Comparison of ENCODE assay signal across 14 mouse cellular contexts in the genomic region with DNA sequence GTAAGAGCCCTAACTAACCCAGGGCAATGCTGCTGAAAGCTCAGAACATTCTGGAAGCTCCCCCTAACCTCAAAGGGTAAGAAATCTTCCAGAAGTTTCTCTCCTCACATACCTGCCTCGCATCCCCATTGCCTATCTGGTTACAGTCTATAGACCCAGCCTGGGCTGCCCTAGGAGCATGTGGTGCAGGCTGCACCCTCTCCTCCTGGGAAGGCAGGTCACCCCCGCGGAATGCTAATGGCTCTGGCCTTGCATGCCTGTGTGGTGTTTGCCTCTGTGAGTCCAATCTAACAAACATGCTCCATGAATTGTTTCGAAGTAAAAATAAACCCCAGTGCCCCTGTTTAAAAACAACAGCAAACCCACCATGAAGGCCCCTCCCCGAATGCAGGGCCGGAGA.
DNase-seq lines count a peak whose midpoint lies in the region; ATAC-seq and TF ChIP-seq lines count a peak whose summit lies in the region.
"Had no signal": no experiment of that assay in that cellular context is flagged by ENCODE, and none has a peak within 500 bp of the region (broad histone marks: within the 10 kb centered on the region; RNA-seq: fewer than 3 reads in every experiment).

No protein-coding gene starts in this region.

- H3K4me1 ChIP-seq in midbrain, embryonic 10.5 days: peaks cover 82% of the 10 kb centered on the region
- no peaks in the 10 kb centered on the region; the same call in 1 of the 2 replicates for H3K4me1 ChIP-seq in midbrain, postnatal 0 days (ENCODE audit: insufficient read depth, low read length)
- peaks cover 35% of the 10 kb centered on the region for H3K4me1 ChIP-seq in forebrain, embryonic 16.5 days (replicated peaks; ENCODE audit: control insufficient read depth, insufficient read depth, low read length)
- H3K4me1 ChIP-seq in neural tube, embryonic 13.5 days (replicated peaks): peaks cover 45% of the 10 kb centered on the region
- H3K4me1 ChIP-seq in intestine, postnatal 0 days (replicated peaks; ENCODE audit: control insufficient read depth, insufficient read depth, low read length): no peaks in the 10 kb centered on the region

- H3K27me3 ChIP-seq in midbrain, embryonic 10.5 days (ENCODE audit: low read depth, poor library complexity, severe bottlenecking): peaks cover 46% of the 10 kb centered on the region
- no peaks in the 10 kb centered on the region for H3K27me3 ChIP-seq in midbrain, postnatal 0 days (ENCODE audit: insufficient read depth, low read length)
- no peaks in the 10 kb centered on the region for H3K27me3 ChIP-seq in forebrain, embryonic 16.5 days (replicated peaks; ENCODE audit: control insufficient read depth, insufficient read depth, low read length)
- peaks cover 54% of the 10 kb centered on the region for H3K27me3 ChIP-seq in neural tube, embryonic 13.5 days
- H3K27me3 ChIP-seq in intestine, postnatal 0 days (replicated peaks; ENCODE audit: control insufficient read depth, insufficient read depth, low read length): no peaks in the 10 kb centered on the region
- H3K27me3 ChIP-seq: embryonic facial prominence, embryonic 12.5 days had no signal

- no peak for TF ChIP-seq CTCF in midbrain, postnatal 0 days (IDR thresholded peaks at IDR 0.05)
- no peak for TF ChIP-seq CTCF in intestine, postnatal 0 days (IDR thresholded peaks at IDR 0.05; ENCODE audit: low read depth)

- H3K36me3 ChIP-seq in midbrain, embryonic 10.5 days: no peaks in the 10 kb centered on the region
- no peaks in the 10 kb centered on the region for H3K36me3 ChIP-seq in midbrain, postnatal 0 days (ENCODE audit: insufficient read depth, low read length)
- no peaks in the 10 kb centered on the region for H3K36me3 ChIP-seq in forebrain, embryonic 16.5 days (ENCODE audit: control insufficient read depth, insufficient read depth)
- no peaks in the 10 kb centered on the region for H3K36me3 ChIP-seq in neural tube, embryonic 13.5 days
- no peaks in the 10 kb centered on the region for H3K36me3 ChIP-seq in intestine, postnatal 0 days (ENCODE audit: control insufficient read depth, insufficient read depth)
- H3K36me3 ChIP-seq: embryonic facial prominence, embryonic 12.5 days; heart, embryonic 15.5 days had no signal

- WGBS in midbrain, embryonic 10.5 days: 64% methylated on average over 6 of the region's 6 CpGs
- 37% methylated on average over 6 of the region's 6 CpGs for WGBS in midbrain, postnatal 0 days
- WGBS in forebrain, embryonic 16.5 days: 26% methylated on average over 6 of the region's 6 CpGs
- 32% methylated on average over 6 of the region's 6 CpGs for WGBS in neural tube, embryonic 13.5 days
- WGBS in intestine, postnatal 0 days: 67% methylated on average over 6 of the region's 6 CpGs

- H3K9me3 ChIP-seq in midbrain, embryonic 10.5 days (replicated peaks): no peaks in the 10 kb centered on the region
- H3K9me3 ChIP-seq in midbrain, postnatal 0 days (ENCODE audit: low read length): no peaks in the 10 kb centered on the region
- no peaks in the 10 kb centered on the region for H3K9me3 ChIP-seq in forebrain, embryonic 16.5 days (ENCODE audit: control insufficient read depth, low read length)
- no peaks in the 10 kb centered on the region for H3K9me3 ChIP-seq in neural tube, embryonic 13.5 days
- H3K9me3 ChIP-seq in intestine, postnatal 0 days (ENCODE audit: control insufficient read depth): no peaks in the 10 kb centered on the region
- H3K9me3 ChIP-seq: embryonic facial prominence, embryonic 12.5 days; heart, embryonic 15.5 days had no signal

- peak overlapping the region; percentile 85 for H3K27ac ChIP-seq in midbrain, embryonic 10.5 days (replicated peaks)
- H3K27ac ChIP-seq in midbrain, postnatal 0 days (ENCODE audit: low read depth, low read length): no peak overlapping the region
- no peak overlapping the region; the same call in 1 of the 2 replicates for H3K27ac ChIP-seq in forebrain, embryonic 16.5 days (ENCODE audit: low read length)
- H3K27ac ChIP-seq in neural tube, embryonic 13.5 days (replicated peaks): peak overlapping the region; percentile 64
- no peak overlapping the region for H3K27ac ChIP-seq in intestine, postnatal 0 days (ENCODE audit: low read depth, low read length)
- H3K27ac ChIP-seq: embryonic facial prominence, embryonic 12.5 days; gastrocnemius, adult 2 months; heart, embryonic 15.5 days had no signal

- intact Hi-C loops in left cerebral cortex, postnatal 36 days (cut with DNase I): no loop called here

- no peak for ATAC-seq in midbrain, postnatal 0 days (ENCODE audit: low FRiP score)
- peak; percentile 52; the same call in 1 of the 2 replicates for ATAC-seq in forebrain, embryonic 16.5 days
- no peak for ATAC-seq in neural tube, embryonic 13.5 days (ENCODE audit: low read depth)
- no peak for ATAC-seq in intestine, postnatal 0 days

- peak; percentile 27 for DNase-seq in midbrain, embryonic 10.5 days (ENCODE audit: low spot score)
- no peak for DNase-seq in midbrain, postnatal 0 days (ENCODE audit: low spot score)
- peak; percentile 37 for DNase-seq in mesoderm, embryonic 11.5 days (ENCODE audit: low read depth, low spot score)
- no peak for DNase-seq in B cell, adult 2 months
- no peak for DNase-seq in left cerebral cortex, postnatal 36 days (ENCODE audit: low spot score in 2 of 2)
- DNase-seq: adrenal gland, postnatal 14 days; cerebellum, adult 2 months; gastrocnemius, adult 2 months; heart, adult 11 months had no signal

- H3K4me2 ChIP-seq in midbrain, postnatal 0 days (ENCODE audit: low read depth, low read length, poor library complexity, severe bottlenecking): no peak overlapping the region
- no peak overlapping the region for H3K4me2 ChIP-seq in forebrain, embryonic 16.5 days (ENCODE audit: low read length)
- no peak overlapping the region for H3K4me2 ChIP-seq in neural tube, embryonic 13.5 days
- no peak overlapping the region for H3K4me2 ChIP-seq in intestine, postnatal 0 days (replicated peaks; ENCODE audit: low read depth)
- H3K4me2 ChIP-seq: embryonic facial prominence, embryonic 12.5 days; heart, embryonic 15.5 days had no signal

- no peak overlapping the region for H3K9ac ChIP-seq in midbrain, postnatal 0 days (replicated peaks; ENCODE audit: low read length, poor library complexity, severe bottlenecking)
- H3K9ac ChIP-seq in forebrain, embryonic 16.5 days (replicated peaks; ENCODE audit: low read depth, low read length): no peak overlapping the region
- H3K9ac ChIP-seq in neural tube, embryonic 13.5 days: no peak overlapping the region
- no peak overlapping the region for H3K9ac ChIP-seq in intestine, postnatal 0 days (ENCODE audit: low read depth, low read length)
- H3K9ac ChIP-seq: embryonic facial prominence, embryonic 12.5 days; heart, embryonic 15.5 days had no signal

- H3K4me3 ChIP-seq in midbrain, embryonic 10.5 days: peak overlapping the region; percentile 16; the same call in 1 of the 2 replicates
- no peak overlapping the region for H3K4me3 ChIP-seq in midbrain, postnatal 0 days (ENCODE audit: low read depth, low read length)
- H3K4me3 ChIP-seq in forebrain, embryonic 16.5 days (replicated peaks; ENCODE audit: low read length): no peak overlapping the region
- H3K4me3 ChIP-seq in neural tube, embryonic 13.5 days: no peak overlapping the region
- H3K4me3 ChIP-seq in intestine, postnatal 0 days (ENCODE audit: low read depth, low read length): no peak overlapping the region
- H3K4me3 ChIP-seq: embryonic facial prominence, embryonic 12.5 days; gastrocnemius, adult 2 months; heart, embryonic 15.5 days had no signal

Comparison
In these comparisons a context has a peak if more than half of its experiments do, and no peak if none do; other contexts are left out.
1. DNase-seq: peak in midbrain, embryonic 10.5 days (single experiment) and mesoderm, embryonic 11.5 days (single experiment); none in midbrain, postnatal 0 days (single experiment), B cell, adult 2 months (0 of 2) and left cerebral cortex, postnatal 36 days (0 of 2).
2. H3K27ac ChIP-seq: peak in midbrain, embryonic 10.5 days (single experiment) and neural tube, embryonic 13.5 days (single experiment); none in midbrain, postnatal 0 days (single experiment), forebrain, embryonic 16.5 days (single experiment) and intestine, postnatal 0 days (single experiment).